Mouse (Mus musculus) stomach, embryonic 14.5 days (tissue): ENCODE data around the gene Oas1g. TPM values are rescaled to one million over a fixed set of nuclear protein-coding genes. Genes with fewer than 3 reads are reported as not detected.
"Not testable (repeated sequence)": the region's sequence is repeated elsewhere in the genome, so short reads cannot be mapped to it uniquely, and the experiment has no call there.

ENCODE experiments used
- ATAC-seq: fragments of 200-750 bp; cut with Nextera tagmentation; 2 replicates; pipeline ENCODE4 v1.8.0; 2017; ENCODE audit warnings: low read depth, moderate TSS enrichment; ENCODE audit not compliant: insufficient number of reproducible peaks, insufficient read depth, low FRiP score
- H3K27ac ChIP-seq: fragments of 300-500 bp; sonication (generic); 2 replicates; pipeline ENCODE4 v1.5.1; 2014; ENCODE audit warnings: mild to moderate bottlenecking, low read length, moderate library complexity, mixed read lengths
- H3K27me3 ChIP-seq: fragments of 300-500 bp; sonication (generic); 2 replicates; pipeline ENCODE4 v1.6.1; 2014; ENCODE audit warnings: low read length, control low read depth, mixed read lengths; ENCODE audit not compliant: control insufficient read depth, insufficient read depth
- H3K36me3 ChIP-seq: fragments of 300-500 bp; sonication (generic); 2 replicates; pipeline ENCODE4 v1.6.1; 2014; ENCODE audit warnings: mild to moderate bottlenecking, control low read depth, low read length, moderate library complexity, mixed read lengths; ENCODE audit not compliant: control insufficient read depth, insufficient read depth
- H3K4me1 ChIP-seq: fragments of 300-500 bp; sonication (generic); 2 replicates; pipeline ENCODE4 v1.6.1; 2014; ENCODE audit warnings: low read length, control low read depth, mixed read lengths; ENCODE audit not compliant: control insufficient read depth, insufficient read depth
- H3K4me2 ChIP-seq: fragments of 300-500 bp; sonication (generic); replicated peaks from 2 replicates; pipeline ENCODE4 v1.6.1; 2014; ENCODE audit warnings: low read depth, low read length, control low read depth
- H3K4me3 ChIP-seq: fragments of 300-500 bp; sonication (generic); 2 replicates; pipeline ENCODE4 v1.5.1; 2014; ENCODE audit warnings: low read depth, low read length, control low read depth
- H3K9ac ChIP-seq: fragments of 300-500 bp; sonication (generic); replicated peaks from 2 replicates; pipeline ENCODE4 v1.6.1; 2014; ENCODE audit warnings: low read depth, mild to moderate bottlenecking, control low read depth, low read length, moderate library complexity, mixed read lengths
- H3K9me3 ChIP-seq: fragments of 300-500 bp; sonication (generic); 2 replicates; pipeline ENCODE4 v1.6.1; 2016; ENCODE audit warnings: low read depth, low read length, control low read depth; ENCODE audit not compliant: control insufficient read depth
- WGBS: fragments of 180-500 bp; shearing (Covaris S2); extraction: QIAGEN DNeasy Blood & Tissue Kit; methylation state at CpG from one replicate; pipeline ENCODE4 v1.1.7; 2014; 5-methylcytosine and 5-hydroxymethylcytosine counted together
- polyA plus RNA-seq: library from polyadenylated mRNA; unstranded; fragments of >200 nt; fragmentation: Nextera tagmentation; extraction: Ambion mirVana; gene quantifications from 2 replicates; pipeline ENCODE4 v1.2.1, GENCODE M21; 2014

Oas1g gene
- polyA plus RNA-seq, 1 experiment from 2014 or later, result 1.1 TPM

DNA sequence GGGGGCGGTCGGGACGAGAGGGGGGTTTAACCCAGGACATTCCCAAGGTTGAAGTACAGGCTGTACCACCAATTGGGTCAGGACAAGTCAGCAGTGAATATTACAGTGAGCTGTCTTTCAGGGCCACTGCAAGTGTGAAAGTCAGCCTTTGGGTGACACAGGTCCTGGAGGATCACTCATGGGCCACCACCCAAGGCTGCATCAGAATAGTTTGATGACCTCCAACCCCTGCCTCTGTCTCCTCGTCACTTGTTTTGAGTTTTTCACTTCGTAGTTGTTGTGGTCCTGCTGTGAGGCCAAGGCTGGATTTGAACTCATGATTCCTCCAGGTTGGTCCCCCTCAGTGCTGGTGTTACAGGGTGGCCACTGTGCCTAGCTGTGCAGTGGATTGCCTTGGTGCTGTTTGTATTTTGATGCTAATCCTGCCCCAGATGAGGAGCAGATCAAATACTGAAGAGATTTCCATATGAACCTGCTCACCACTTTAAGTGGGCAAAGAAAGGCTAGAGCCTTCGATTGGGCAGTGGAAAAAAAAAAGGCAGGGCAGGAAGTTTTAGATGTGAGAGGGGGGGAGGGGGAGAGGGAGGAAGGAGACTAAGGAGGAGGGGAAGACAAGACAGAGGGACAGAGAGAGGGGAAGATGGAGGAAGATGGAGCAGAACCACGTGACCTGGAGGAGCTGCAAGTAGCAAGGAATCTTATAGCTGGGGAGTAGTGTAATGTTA lies 20.9 kb upstream of the Oas1g start:
- no peak overlapping the region for H3K9ac ChIP-seq
- H3K27ac ChIP-seq, result no peak overlapping the region
- WGBS, result 51% methylated on average over 7 of the region's 7 CpGs

GRCm38 (mm10) chr5:120906791-120907733 lies 19.6 kb upstream of the Oas1g start, which contains the start of gene Oas1a:
Gene Oas1a, minus strand, starts transcription at chr5:120907521.
- H3K4me1 ChIP-seq, H3K27ac ChIP-seq, ATAC-seq, H3K27me3 ChIP-seq, H3K36me3 ChIP-seq, H3K4me2 ChIP-seq, H3K9me3 ChIP-seq, H3K9ac ChIP-seq, H3K4me3 ChIP-seq: not testable (repeated sequence)
- 36% methylated on average over 8 of the region's 12 CpGs for WGBS

More for the DNA sequence above, 20.9 kb upstream of the Oas1g start:
- Histone ChIP-seq H3K36me3 (no peaks in the 10 kb centered on the region), H3K4me3 (no peak overlapping the region), H3K4me2 (no peak overlapping the region), H3K9me3 (no peaks in the 10 kb centered on the region), H3K4me1 (no peaks in the 10 kb centered on the region), H3K27me3 (no peaks in the 10 kb centered on the region)
- no peak for ATAC-seq

DNA sequence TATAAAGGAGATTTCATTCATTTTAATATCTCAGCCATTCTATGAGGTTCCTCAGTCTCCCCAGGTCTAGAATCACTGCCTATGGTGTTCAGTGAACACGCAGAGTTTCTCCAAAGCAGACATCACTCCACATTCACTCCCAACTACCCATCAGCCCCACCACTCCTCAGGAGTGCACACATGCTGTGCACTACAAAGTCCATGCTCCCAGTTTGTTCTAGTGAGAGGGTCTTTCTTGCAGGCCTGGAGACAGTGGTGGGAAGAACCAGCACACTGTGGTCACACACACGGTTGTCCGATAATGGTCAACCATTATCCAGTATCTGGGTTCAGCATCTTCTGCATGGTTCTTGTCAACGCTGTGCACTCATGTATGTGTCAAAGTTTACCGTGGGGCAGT lies 14.6 kb upstream of the Oas1g start:
- Histone ChIP-seq H3K27ac (no peak overlapping the region), H3K4me3 (no peak overlapping the region), H3K4me1 (no peaks in the 10 kb centered on the region), H3K36me3 (no peaks in the 10 kb centered on the region), H3K9ac (no peak overlapping the region), H3K27me3 (no peaks in the 10 kb centered on the region), H3K9me3 (no peaks in the 10 kb centered on the region), H3K4me2 (no peak overlapping the region)
- WGBS, result 92% methylated on average over 5 of the region's 5 CpGs
- ATAC-seq, result no peak

GRCm38 (mm10) chr5:120900666-120901065 lies 13.3 kb upstream of the Oas1g start:
- H3K4me1 ChIP-seq, result no peaks in the 10 kb centered on the region
- no peaks in the 10 kb centered on the region for H3K36me3 ChIP-seq
- H3K27ac ChIP-seq, result no peak overlapping the region
- no peak overlapping the region for H3K4me2 ChIP-seq
- H3K9ac ChIP-seq, result no peak overlapping the region
- no peaks in the 10 kb centered on the region for H3K9me3 ChIP-seq
- H3K27me3 ChIP-seq, result no peaks in the 10 kb centered on the region
- 54% methylated on average over 1 of the region's 1 CpGs for WGBS
- ATAC-seq, result no peak
- no peak overlapping the region for H3K4me3 ChIP-seq

DNA sequence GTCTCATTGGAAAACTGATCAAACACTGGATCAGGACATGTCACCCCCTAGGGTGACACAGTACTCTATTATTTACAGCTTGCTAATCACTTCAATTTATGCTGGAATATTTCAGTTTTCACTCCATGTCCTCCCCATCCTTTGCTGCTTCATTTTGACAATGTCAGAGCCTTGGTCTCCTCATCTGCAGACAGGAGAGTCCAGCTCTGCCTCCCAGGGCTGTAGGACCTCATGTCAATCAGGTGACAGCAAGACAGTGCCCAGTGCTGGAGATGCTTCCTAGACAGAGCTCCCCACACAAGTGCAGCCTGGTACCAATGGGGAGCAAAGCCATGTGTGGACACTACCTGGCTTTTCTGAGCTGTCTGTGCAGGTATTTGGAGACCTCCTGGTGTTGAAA lies 11.3 kb upstream of the Oas1g start:
- H3K9me3 ChIP-seq, result no peaks in the 10 kb centered on the region
- no peaks in the 10 kb centered on the region for H3K4me1 ChIP-seq
- ATAC-seq, result no peak
- H3K27ac ChIP-seq, result no peak overlapping the region
- H3K36me3 ChIP-seq, result no peaks in the 10 kb centered on the region
- H3K4me3 ChIP-seq, result no peak overlapping the region
- H3K27me3 ChIP-seq, result no peaks in the 10 kb centered on the region
- H3K9ac ChIP-seq, result no peak overlapping the region
- no peak overlapping the region for H3K4me2 ChIP-seq

DNA sequence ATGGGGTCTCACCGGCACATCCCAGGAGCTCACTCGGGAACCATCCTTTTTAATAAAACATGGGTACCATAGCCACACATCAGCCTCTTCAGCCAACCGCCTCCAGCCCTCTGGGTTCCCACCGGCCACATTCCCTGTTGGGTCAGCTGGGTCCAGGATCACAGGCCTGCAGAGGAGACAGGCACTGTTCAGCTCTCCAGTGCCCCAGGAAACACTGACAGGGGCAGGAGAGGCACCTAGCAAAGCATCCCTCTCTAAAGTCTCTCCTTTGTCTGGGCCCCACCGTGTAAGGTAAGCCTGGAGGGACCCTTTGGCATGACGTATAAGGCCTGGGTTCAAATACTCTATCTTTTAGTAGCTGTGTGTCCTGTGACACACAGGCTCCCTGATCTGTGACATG lies 10.9 kb upstream of the Oas1g start:
- no peak overlapping the region for H3K4me3 ChIP-seq
- no peak overlapping the region for H3K4me2 ChIP-seq
- ATAC-seq, result no peak
- H3K9me3 ChIP-seq, result no peaks in the 10 kb centered on the region
- no peak overlapping the region for H3K9ac ChIP-seq
- no peaks in the 10 kb centered on the region for H3K36me3 ChIP-seq
- no peaks in the 10 kb centered on the region for H3K27me3 ChIP-seq
- no peaks in the 10 kb centered on the region for H3K4me1 ChIP-seq
- 83% methylated on average over 6 of the region's 6 CpGs for WGBS
- no peak overlapping the region for H3K27ac ChIP-seq

DNA sequence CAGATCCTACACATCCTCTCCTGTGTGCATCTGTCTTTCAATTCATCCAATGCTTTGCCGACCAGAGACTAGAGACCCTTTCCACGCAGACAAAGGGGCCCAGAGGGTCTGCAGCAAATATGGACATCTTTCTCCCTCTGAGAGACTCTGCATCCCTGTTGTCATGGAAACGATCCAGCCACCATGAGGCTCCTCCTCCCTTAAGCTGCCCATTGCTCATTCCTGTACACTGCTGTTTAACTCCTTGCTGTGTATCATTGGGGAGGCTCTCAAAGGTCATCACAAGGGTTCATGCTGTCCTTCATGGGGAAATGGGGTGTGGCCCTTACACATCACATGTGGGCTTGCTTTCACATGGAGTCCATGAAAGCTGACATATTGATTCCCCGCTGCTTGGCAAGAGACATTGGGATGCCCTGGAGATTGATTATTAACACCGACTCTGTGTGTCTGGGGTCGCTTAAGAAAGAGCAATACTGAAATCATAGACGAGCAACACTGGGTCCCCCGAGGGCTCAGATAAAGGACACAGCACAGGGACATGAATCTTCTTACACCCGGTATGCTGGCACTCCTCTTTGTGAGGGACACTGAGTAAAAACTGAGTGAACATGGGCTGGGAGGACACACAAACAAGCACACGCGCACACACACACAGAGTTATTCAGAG lies 8.0 kb upstream of the Oas1g start:
- Histone ChIP-seq H3K36me3 (no peaks in the 10 kb centered on the region), H3K4me3 (no peak overlapping the region), H3K27ac (no peak overlapping the region), H3K4me1 (no peaks in the 10 kb centered on the region), H3K9me3 (no peaks in the 10 kb centered on the region), H3K27me3 (no peaks in the 10 kb centered on the region), H3K4me2 (no peak overlapping the region), H3K9ac (no peak overlapping the region)
- WGBS, result 87% methylated on average over 11 of the region's 11 CpGs
- no peak for ATAC-seq

GRCm38 (mm10) chr5:120894692-120895091 lies 7.3 kb upstream of the Oas1g start:
- H3K4me2 ChIP-seq, H3K4me3 ChIP-seq, H3K9me3 ChIP-seq, H3K27me3 ChIP-seq, ATAC-seq, H3K36me3 ChIP-seq, H3K4me1 ChIP-seq, H3K9ac ChIP-seq, H3K27ac ChIP-seq: not testable (repeated sequence)
- WGBS, result 65% methylated on average over 2 of the region's 2 CpGs
